Mouse (Mus musculus) forebrain, embryonic 15.5 days (tissue): ENCODE measurements around the gene D10Wsu102e. TPM values are rescaled to one million over a fixed set of nuclear protein-coding genes. Genes with fewer than 3 reads are reported as not detected.
"Not testable (repeated sequence)": the region's sequence is repeated elsewhere in the genome, so short reads cannot be mapped to it uniquely, and the experiment has no call there.

Experiments
- ATAC-seq: fragments of 200-750 bp; cut with Nextera tagmentation; replicated peaks from 2 replicates; pipeline ENCODE4 v1.8.0; 2017; ENCODE audit warnings: mild to moderate bottlenecking, moderate TSS enrichment, moderate library complexity
- H3K27ac ChIP-seq: fragments of 300-500 bp; sonication (generic); replicated peaks from 2 replicates; pipeline ENCODE4 v1.5.1; 2015; ENCODE audit warnings: mild to moderate bottlenecking, inconsistent platforms
- H3K27me3 ChIP-seq: fragments of 300-500 bp; sonication (generic); 2 replicates; pipeline ENCODE4 v1.6.1; 2015; ENCODE audit warnings: inconsistent platforms
- H3K36me3 ChIP-seq: fragments of 300-500 bp; sonication (generic); 2 replicates; pipeline ENCODE4 v1.6.1; 2015; ENCODE audit warnings: mild to moderate bottlenecking, inconsistent platforms
- H3K4me1 ChIP-seq: fragments of 300-500 bp; sonication (generic); 2 replicates; pipeline ENCODE4 v1.6.1; 2015; ENCODE audit warnings: inconsistent platforms
- H3K4me2 ChIP-seq: fragments of 300-500 bp; sonication (generic); replicated peaks from 2 replicates; pipeline ENCODE4 v1.6.1; 2015; ENCODE audit warnings: mild to moderate bottlenecking, inconsistent platforms
- H3K4me3 ChIP-seq: fragments of 300-500 bp; sonication (generic); 2 replicates; pipeline ENCODE4 v1.5.1; 2015; ENCODE audit warnings: mild to moderate bottlenecking, inconsistent platforms
- H3K9ac ChIP-seq: fragments of 300-500 bp; sonication (generic); replicated peaks from 2 replicates; pipeline ENCODE4 v1.6.1; 2015; ENCODE audit warnings: mild to moderate bottlenecking, inconsistent platforms
- H3K9me3 ChIP-seq: fragments of 300-500 bp; sonication (generic); 2 replicates; pipeline ENCODE4 v1.6.1; 2016; ENCODE audit warnings: inconsistent platforms
- WGBS: fragments of 180-500 bp; shearing (Covaris S2); methylation state at CpG from one replicate; pipeline ENCODE4 v1.1.7; 2015; ENCODE audit warnings: mixed read lengths; 5-methylcytosine and 5-hydroxymethylcytosine counted together
- polyA plus RNA-seq: library from polyadenylated mRNA; unstranded; fragments of >200 nt; fragmentation: Nextera tagmentation; extraction: Ambion mirVana; gene quantifications from 2 replicates; pipeline ENCODE4 v1.2.1, GENCODE M21; 2015

The D10Wsu102e gene
- polyA plus RNA-seq, 1 experiment from 2014 or later: 1.1 TPM

DNA sequence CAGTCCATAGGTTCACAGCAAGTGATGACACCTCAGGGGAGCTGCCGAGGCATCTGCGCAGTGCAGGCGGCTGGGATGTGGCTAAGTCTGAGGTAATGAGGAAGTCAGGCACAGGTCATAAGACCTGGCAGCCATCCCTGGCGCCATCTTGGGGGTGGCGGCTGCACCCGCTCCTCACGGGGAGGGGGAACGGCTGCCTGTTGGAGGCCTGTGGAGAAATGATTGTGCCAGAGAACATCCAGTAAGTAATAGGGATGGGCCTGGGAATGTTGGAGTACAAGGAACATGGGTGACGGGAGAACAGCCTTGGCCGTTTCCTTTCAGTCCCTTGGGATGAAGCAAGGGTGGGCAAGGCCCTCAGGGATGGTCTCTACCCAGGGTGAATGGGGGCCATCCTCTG, 47.1 kb downstream of the D10Wsu102e start:
- Histone ChIP-seq H3K36me3 (peaks cover 13% of the 10 kb centered on the region), H3K4me1 (no peaks in the 10 kb centered on the region), H3K9me3 (no peaks in the 10 kb centered on the region), H3K4me3 (no peak overlapping the region), H3K27ac (no peak overlapping the region), H3K4me2 (no peak overlapping the region), H3K9ac (no peak overlapping the region), H3K27me3 (no peaks in the 10 kb centered on the region)
- WGBS: 96% methylated on average over 10 of the region's 10 CpGs
- no peak for ATAC-seq

DNA sequence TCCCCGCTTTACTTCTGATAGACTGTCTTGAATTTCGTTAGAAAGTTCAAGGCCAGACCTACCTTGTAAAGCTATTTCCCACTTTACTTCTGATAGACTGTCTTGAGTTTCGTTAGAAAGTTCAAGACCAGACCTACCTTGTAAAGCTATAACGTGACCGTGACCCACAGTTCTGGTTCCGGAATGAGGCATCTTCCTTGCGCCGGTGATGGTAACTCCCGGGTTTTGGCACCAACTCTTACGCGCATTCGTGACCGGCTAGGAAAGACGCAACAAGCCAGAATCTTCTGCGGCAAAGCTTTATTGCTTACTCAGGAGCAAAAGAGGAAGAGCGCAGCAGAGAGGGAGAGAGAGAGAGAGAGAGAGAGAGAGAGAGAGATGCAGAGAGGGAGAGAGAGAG, 58.4 kb downstream of the D10Wsu102e start:
- not testable (repeated sequence) for ATAC-seq, H3K9ac ChIP-seq, H3K36me3 ChIP-seq, H3K9me3 ChIP-seq, H3K4me1 ChIP-seq, H3K27me3 ChIP-seq, H3K4me3 ChIP-seq, H3K4me2 ChIP-seq, H3K27ac ChIP-seq
- WGBS: 97% methylated on average over 16 of the region's 16 CpGs

DNA sequence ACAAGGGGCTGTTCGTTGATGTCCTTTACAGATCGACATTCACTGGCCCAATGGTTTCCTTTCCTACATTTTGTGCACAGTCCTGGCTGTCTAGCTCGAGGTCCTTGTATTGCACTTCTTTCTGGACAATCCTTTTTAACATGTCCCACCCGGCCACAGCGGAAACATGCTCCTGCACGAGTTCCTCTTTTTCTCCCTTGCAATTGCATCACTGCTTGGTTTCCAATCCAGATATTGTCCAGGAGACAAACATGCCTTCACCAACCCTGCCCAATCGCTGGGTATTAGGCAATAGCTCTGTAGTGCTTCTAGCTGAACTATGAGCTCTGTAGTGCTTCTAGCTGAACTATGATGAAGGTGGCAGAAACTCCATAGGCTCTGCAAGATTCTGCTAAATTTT, 88.6 kb downstream of the D10Wsu102e start:
- Histone ChIP-seq H3K4me1 (no peaks in the 10 kb centered on the region), H3K36me3 (peaks cover 3% of the 10 kb centered on the region; the same call in 1 of the 2 replicates), H3K9ac (no peak overlapping the region), H3K9me3 (peaks cover 22% of the 10 kb centered on the region), H3K27ac (no peak overlapping the region), H3K27me3 (no peaks in the 10 kb centered on the region), H3K4me3 (no peak overlapping the region), H3K4me2 (no peak overlapping the region)
- ATAC-seq: no peak
- WGBS: 93% methylated on average over 7 of the region's 7 CpGs

DNA sequence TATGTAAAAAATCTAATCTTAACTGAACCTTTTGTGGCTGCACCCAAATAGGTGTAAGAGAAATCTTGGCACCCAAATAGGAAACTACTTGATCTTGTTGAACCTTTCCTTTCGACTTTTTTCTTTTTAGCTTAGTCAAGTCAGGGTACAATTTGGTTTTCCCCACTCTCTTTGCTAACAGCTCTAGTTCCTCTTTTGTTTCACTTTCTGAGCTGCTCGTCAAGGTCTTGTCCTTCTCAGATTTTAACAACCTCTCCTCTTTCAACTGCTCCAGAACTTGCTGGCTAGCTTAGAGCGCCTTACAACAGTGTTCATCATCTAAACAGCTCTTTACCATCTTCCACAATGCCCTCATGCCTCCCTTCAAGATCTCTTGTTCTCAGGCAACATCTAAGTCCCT, 97.5 kb downstream of the D10Wsu102e start:
- 91% methylated on average over 3 of the region's 3 CpGs for WGBS
- 0 out of 2 replicates have a peak, but pooled peaks cover 4% of the 10 kb centered on the region for H3K36me3 ChIP-seq
- no peaks in the 10 kb centered on the region for H3K4me1 ChIP-seq
- H3K27me3 ChIP-seq: no peaks in the 10 kb centered on the region
- no peak overlapping the region for H3K4me3 ChIP-seq
- no peak for ATAC-seq
- H3K9ac ChIP-seq: no peak overlapping the region
- H3K9me3 ChIP-seq: peaks cover 20% of the 10 kb centered on the region
- H3K4me2 ChIP-seq: no peak overlapping the region
- H3K27ac ChIP-seq: no peak overlapping the region

DNA sequence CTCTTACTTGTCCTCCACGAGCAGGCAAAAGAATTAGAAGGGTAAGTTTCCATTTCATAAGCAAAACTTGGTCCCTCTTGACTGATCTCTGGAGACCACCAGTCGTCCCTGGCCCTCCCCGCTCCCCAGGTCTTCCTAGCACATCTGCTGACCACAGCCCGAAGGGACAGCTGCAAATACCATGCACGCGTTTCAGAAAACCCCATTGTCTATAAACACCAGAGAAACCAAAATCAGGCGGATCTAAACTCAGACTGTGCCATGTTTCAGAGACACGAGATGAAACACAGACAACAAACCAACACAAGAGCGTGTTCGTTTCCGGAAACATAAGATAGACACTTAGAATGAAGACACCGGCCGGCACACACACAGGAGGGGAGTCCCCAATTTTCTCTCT, 115.2 kb downstream of the D10Wsu102e start:
- Histone ChIP-seq H3K4me1 (no peaks in the 10 kb centered on the region), H3K27ac (no peak overlapping the region), H3K4me3 (no peak overlapping the region), H3K36me3 (no peaks in the 10 kb centered on the region), H3K9me3 (no peaks in the 10 kb centered on the region), H3K9ac (no peak overlapping the region), H3K27me3 (no peaks in the 10 kb centered on the region), H3K4me2 (no peak overlapping the region)
- 98% methylated on average over 13 of the region's 13 CpGs for WGBS
- ATAC-seq: no peak

DNA sequence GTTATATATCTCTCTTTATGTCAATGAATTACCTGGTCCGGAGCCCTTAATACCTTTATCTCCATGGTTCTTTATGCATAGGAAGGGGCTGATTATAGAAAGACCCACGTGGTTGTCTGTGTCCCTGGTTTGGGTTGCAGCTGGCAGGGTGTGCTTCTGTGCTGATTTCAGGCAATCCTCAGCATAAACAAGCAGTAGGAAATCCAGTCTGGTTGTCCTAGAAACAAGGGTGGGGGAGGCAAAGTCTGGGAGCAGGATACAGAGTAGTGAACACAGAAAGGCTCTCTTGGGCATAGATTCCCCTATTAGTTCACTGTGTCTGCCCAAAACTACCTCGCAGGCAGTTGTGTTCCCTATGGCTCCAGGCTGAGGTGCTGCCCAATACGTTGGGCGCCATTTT, 117.3 kb downstream of the D10Wsu102e start:
- H3K9me3 ChIP-seq: no peaks in the 10 kb centered on the region
- H3K36me3 ChIP-seq: no peaks in the 10 kb centered on the region
- no peak overlapping the region for H3K4me2 ChIP-seq
- H3K9ac ChIP-seq: no peak overlapping the region
- no peak overlapping the region for H3K4me3 ChIP-seq
- H3K27ac ChIP-seq: no peak overlapping the region
- no peaks in the 10 kb centered on the region for H3K4me1 ChIP-seq
- no peak for ATAC-seq
- H3K27me3 ChIP-seq: no peaks in the 10 kb centered on the region
- 87% methylated on average over 5 of the region's 5 CpGs for WGBS

DNA sequence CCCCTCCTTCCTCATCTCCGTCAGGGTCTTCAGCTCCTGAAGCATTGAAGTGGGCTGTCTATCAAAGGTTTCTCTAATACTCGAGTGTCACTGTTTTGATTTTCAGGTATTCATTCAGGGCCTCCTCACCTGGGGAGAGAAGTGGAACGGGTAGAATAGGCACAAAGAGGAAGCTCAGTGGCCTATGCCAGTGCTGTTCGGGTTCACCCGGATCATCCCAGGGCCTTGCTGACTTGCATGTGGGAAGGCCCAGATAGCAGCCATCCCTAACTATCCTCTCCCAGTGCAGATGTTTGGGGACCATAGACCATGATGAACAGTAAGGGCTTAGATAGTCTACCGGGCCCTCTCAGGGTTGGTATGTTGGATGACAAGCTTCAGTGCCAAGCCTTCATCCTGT, 130.5 kb downstream of the D10Wsu102e start:
- peaks cover 63% of the 10 kb centered on the region for H3K36me3 ChIP-seq
- no peak overlapping the region for H3K27ac ChIP-seq
- ATAC-seq: no peak
- 87% methylated on average over 6 of the region's 6 CpGs for WGBS
- H3K9me3 ChIP-seq: no peaks in the 10 kb centered on the region
- no peak overlapping the region for H3K9ac ChIP-seq
- H3K4me2 ChIP-seq: no peak overlapping the region
- no peaks in the 10 kb centered on the region for H3K27me3 ChIP-seq
- no peak overlapping the region for H3K4me3 ChIP-seq
- H3K4me1 ChIP-seq: no peaks in the 10 kb centered on the region

DNA sequence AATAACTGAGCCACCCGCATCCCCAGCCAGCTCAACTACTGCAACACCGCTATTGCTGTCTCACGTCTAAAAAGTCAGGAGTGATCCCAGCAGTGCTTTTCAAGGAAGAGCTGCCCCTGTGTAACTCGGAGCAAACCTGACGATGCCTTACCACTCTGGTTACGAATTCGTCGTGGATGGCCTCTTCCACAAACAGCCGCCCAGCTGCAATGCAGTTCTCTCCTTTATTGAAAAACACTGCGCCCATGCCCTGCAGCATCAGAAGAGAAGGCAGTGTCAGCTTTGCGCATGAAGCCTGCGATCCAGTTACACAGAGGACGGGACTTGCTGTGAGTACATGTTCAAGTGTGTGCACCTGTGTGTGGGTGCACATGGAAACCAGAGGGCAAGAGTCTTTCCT, 137.3 kb downstream of the D10Wsu102e start:
- WGBS: 94% methylated on average over 13 of the region's 13 CpGs
- no peaks in the 10 kb centered on the region for H3K9me3 ChIP-seq

DNA sequence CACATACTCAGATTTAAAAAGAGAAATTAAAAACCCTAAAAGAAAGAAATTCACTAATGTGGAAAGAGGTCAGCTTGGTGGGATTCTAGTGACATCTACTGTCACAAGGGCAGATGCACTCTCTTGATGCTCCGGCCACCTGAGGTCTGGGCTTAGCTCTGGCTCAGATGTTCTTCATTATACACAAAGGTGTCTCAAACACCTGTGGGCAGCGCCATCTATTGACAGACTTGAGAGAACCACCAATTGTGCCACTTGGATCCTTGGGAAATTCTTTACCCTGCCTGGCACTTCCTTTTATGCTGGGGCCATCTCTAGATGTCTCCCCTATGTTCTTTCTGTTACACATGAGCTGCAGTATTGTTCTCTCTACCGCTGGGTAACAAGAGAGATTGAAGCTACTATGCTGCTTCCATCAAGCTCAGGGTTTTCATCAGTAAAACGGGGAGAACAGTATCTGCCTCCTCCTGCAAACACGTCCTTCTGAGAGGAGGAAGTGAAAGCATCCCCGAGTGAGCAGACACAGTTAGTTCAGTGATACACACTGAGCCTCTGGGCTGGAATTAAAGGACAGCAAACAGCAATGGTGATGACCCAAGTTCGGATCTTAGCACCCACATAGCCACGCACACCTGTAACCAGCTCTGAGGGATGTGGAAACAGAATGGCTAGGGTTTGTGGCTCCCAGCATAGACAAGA, 149.1 kb downstream of the D10Wsu102e start:
- no peak overlapping the region for H3K27ac ChIP-seq
- H3K27me3 ChIP-seq: no peaks in the 10 kb centered on the region
- H3K9me3 ChIP-seq: no peaks in the 10 kb centered on the region
- peaks cover 55% of the 10 kb centered on the region for H3K36me3 ChIP-seq
- WGBS: 70% methylated on average over 8 of the region's 8 CpGs
- H3K4me2 ChIP-seq: no peak overlapping the region
- H3K9ac ChIP-seq: no peak overlapping the region
- H3K4me3 ChIP-seq: no peak overlapping the region
- ATAC-seq: no peak
- H3K4me1 ChIP-seq: no peaks in the 10 kb centered on the region

More for the DNA sequence above, 137.3 kb downstream of the D10Wsu102e start:
- no peaks in the 10 kb centered on the region for H3K27me3 ChIP-seq
- no peak overlapping the region for H3K4me3 ChIP-seq
- no peak overlapping the region for H3K9ac ChIP-seq
- no peak overlapping the region for H3K27ac ChIP-seq
- no peak overlapping the region for H3K4me2 ChIP-seq
- ATAC-seq: no peak
- no peaks in the 10 kb centered on the region for H3K4me1 ChIP-seq
- peaks cover 30% of the 10 kb centered on the region for H3K36me3 ChIP-seq

DNA sequence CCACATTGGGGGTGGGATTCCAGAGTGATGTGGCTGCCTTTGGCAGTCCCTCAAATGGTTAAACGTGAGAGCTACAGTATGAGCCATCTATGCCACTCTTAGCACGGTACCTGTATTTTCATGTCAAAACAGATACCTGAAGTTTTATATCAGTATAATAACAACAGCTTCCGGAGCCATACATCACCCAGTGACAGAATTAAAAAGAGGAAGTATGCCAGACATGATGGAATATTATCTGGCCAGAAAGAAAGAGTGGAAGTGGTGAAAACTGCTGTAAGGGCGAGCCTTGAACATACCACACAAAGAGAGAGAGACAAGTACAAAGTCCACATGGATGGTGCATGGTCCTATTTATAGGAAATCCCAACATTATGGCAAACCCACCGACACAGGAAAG, 151.3 kb downstream of the D10Wsu102e start:
- Histone ChIP-seq H3K36me3 (peaks cover 48% of the 10 kb centered on the region), H3K27ac (no peak overlapping the region), H3K4me2 (no peak overlapping the region), H3K9ac (no peak overlapping the region), H3K4me1 (no peaks in the 10 kb centered on the region), H3K4me3 (no peak overlapping the region), H3K9me3 (no peaks in the 10 kb centered on the region), H3K27me3 (no peaks in the 10 kb centered on the region)
- ATAC-seq: no peak
- 81% methylated on average over 5 of the region's 5 CpGs for WGBS

DNA sequence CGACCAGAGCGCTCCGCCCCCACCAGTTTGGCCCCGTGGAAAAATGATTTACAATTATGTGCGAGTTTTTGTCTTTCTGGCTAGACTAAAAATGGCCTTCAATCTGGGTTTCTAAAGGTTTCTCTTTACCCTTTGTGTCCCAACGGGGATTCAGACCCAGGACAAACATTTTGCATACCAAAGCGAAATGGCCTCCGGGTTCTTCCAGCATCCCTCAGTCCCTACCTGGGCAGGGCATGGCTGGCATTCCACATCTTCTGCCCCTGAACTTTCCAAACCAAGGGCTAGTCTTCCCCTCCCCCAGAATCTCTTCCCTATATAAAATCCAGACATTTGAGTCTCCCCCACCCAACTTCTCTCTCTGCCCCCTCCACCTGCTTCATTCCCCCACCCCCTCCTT, 153.7 kb downstream of the D10Wsu102e start:
- no peak overlapping the region for H3K27ac ChIP-seq
- H3K4me1 ChIP-seq: no peaks in the 10 kb centered on the region
- peaks cover 43% of the 10 kb centered on the region for H3K36me3 ChIP-seq
- H3K9ac ChIP-seq: no peak overlapping the region
- H3K4me2 ChIP-seq: no peak overlapping the region
- ATAC-seq: no peak
- no peaks in the 10 kb centered on the region for H3K27me3 ChIP-seq
- WGBS: 88% methylated on average over 8 of the region's 8 CpGs
- no peak overlapping the region for H3K4me3 ChIP-seq
- no peaks in the 10 kb centered on the region for H3K9me3 ChIP-seq

DNA sequence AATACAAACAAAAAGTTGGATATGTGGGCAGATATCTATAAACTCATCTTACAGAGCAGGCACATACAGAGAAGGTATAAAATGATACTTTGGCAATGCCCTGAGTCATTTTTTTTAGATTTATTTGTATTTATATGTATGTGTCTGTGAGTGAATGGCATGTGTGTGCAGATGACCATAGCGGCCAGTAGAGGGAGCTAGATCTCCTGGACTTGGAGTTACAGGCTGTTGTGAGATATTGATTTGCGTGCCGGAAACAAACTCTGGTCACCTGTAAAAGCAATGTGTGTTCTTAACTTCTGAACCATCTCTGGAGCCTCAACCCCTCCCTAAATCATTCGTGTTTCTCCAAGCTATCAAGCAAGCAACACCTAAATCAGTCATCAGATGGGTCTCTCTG, 161.0 kb downstream of the D10Wsu102e start:
- H3K4me2 ChIP-seq: no peak overlapping the region
- no peak overlapping the region for H3K9ac ChIP-seq
- H3K9me3 ChIP-seq: no peaks in the 10 kb centered on the region
- H3K27ac ChIP-seq: no peak overlapping the region
- no peak for ATAC-seq
- no peaks in the 10 kb centered on the region for H3K4me1 ChIP-seq
- WGBS: 85% methylated on average over 4 of the region's 4 CpGs
- no peaks in the 10 kb centered on the region for H3K27me3 ChIP-seq
- peaks cover 63% of the 10 kb centered on the region for H3K36me3 ChIP-seq
- no peak overlapping the region for H3K4me3 ChIP-seq

DNA sequence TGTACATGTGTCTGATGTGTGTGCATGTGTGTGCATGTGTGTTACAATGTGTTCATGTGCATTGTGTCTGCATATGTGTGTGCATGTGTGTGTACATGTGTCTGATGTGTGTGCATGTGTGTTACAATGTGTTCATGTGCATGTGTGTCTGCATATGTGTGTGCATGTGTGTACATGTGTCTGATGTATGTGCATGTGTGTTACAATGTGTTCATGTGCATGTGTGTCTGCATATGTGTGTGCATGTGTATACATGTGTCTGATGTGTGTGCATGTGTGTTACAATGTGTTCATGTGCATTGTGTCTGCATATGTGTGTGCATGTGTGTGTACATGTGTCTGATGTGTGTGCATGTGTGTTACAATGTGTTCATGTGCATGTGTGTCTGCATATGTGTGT, 164.2 kb downstream of the D10Wsu102e start:
- H3K4me3 ChIP-seq, H3K4me1 ChIP-seq, H3K27ac ChIP-seq, H3K4me2 ChIP-seq, H3K9me3 ChIP-seq, H3K27me3 ChIP-seq, ATAC-seq, H3K9ac ChIP-seq: not testable (repeated sequence)
- peaks cover 55% of the 10 kb centered on the region for H3K36me3 ChIP-seq
